Mouse (Mus musculus) frontal cortex, postnatal 10 days (tissue): ENCODE data around the gene Gm11361.

ENCODE experiments used
- DNase-seq, 2 experiments: peaks; one replicate each; pipeline ENCODE4 v3.0.0; 2022; ENCODE audit warnings: low spot score in 2 of 2, mixed read lengths in 1 of 2

The Gm11361 gene

GRCm38 (mm10) chr13:28257228-28257627 is at the start of gene Gm11361:
Gene Gm11361, plus strand, starts transcription at chr13:28257528.
- no peak for DNase-seq

- no peak for DNase-seq
Measured at GRCm38 (mm10) chr13:28264399-28264798, 7.1 kb downstream of the Gm11361 start.

GRCm38 (mm10) chr13:28287368-28287767 is 30.0 kb downstream of the Gm11361 start:
- DNase-seq, result no peak

- no peak for DNase-seq
Measured at GRCm38 (mm10) chr13:28294272-28294671, 36.9 kb downstream of the Gm11361 start.

DNA sequence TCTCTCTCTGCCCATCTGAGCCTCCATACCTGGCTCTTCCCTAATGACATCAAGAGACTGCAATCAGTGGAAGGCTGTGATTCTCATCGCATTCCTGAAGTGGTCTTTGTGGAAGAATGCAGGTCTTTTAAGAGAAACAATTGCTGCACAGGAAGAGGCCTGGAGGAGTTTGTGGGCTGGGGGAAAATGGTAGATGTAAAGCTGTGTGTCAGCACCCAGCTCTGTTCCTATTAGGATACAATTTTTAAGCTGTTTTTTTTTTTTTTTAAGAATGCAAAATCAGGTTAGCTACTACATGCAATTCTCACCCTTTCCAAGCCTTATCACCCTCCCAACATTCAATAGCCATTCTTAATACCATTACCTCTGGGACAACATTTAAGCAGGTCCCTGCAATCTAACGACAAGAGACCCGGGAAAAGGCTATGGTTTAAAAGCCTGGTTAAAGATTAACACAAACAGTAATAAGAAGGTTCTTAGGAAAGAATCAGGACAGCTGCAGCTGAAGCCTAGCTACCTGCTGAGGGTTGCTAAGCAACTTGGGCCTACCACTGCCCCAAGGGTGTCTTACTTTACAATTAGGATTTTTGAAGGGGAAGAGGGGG is 37.5 kb downstream of the Gm11361 start:
- DNase-seq, result no peak

DNA sequence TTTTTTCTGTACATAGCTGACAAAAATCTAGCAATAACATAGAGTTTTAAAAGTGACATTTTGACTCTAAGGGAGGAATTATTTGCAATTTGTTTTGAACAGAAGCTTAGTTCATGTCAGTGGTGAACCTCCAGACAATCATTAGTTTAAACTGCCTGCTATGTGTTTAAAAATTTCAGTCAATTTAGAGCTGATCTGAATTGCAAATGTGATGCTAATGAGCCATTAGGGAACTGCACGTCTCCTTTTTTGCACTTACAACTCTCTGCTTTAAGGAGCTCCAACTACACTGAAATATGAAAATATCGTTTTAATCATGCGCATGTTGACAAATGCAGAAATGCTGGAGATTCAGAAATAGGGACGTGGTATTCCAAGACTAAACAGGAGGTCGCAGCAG is 38.2 kb downstream of the Gm11361 start:
- DNase-seq, result no peak

DNA sequence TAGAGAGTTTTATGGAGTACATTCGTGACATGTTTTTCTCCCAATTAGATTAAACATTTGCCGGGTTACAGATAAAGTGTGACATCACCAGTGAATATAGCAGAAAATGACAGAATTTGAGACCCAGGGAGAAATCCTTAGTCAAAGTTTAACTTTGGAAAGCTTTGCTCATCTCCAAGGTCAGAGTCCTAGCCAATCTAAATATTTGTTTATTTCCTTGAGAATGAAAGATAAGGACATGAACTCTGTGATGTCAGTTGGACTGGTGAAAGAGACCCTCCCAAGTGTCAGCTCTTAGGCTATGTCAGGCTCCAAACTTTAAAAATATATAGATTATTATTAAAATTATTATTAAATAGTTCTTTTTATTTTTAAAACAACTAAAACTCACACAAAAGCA is 39.8 kb downstream of the Gm11361 start:
- no peak for DNase-seq

DNA sequence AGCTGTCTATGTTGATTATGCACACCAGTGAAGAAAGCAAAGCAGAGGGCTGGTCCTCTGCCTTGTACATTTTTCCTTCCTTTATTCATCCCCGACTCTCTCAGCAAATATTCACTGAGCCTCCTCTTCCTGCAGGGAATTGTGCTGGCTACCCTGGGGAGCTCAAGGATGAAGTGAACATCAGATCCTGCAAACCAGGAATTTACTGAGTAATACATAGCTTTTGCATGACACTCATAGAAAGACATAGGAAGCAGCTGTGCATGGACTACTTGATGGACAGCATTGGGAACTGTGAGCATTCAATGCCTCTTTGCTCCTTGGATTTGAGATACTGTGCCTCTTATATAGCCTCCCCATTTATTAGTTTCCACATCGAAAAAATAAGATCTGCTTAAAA is 40.2 kb downstream of the Gm11361 start:
- DNase-seq, result no peak
